Mouse (Mus musculus) E14TG2a.4 (cell line): ENCODE measurements around the gene Ahnak.

Experiments used
- CTCF ChIP-seq: conservative IDR thresholded peaks from 2 replicates; pipeline ENCODE4 v1.5.1; 2014; ENCODE audit warnings: low read length
- NANOG ChIP-seq: IDR thresholded peaks from 2 replicates; pipeline ENCODE4 v1.6.1; 2014; ENCODE audit warnings: borderline replicate concordance, low read length, mixed read lengths
- POU5F1 ChIP-seq: IDR thresholded peaks from 2 replicates; pipeline ENCODE4 v1.6.1; 2014; ENCODE audit warnings: low read length, borderline replicate concordance

- TF ChIP-seq CTCF: no peak
- TF ChIP-seq NANOG: no peak
- TF ChIP-seq POU5F1: no peak
These were observed 128.2 kb downstream of the Ahnak start for GRCm38 (mm10) chr19:9117275-9117674.
